Mouse (Mus musculus): ENCODE measurements around the gene Pcgf2.
"Not testable (repeated sequence)": the region's sequence is repeated elsewhere in the genome, so short reads cannot be mapped to it uniquely, and the experiment has no call there.

Pcgf2 gene

GRCm38 (mm10) chr11:97668160-97668559 lies 32.1 kb downstream of the Pcgf2 start:
- no peak for DNase-seq (ENCODE audit: low spot score)

GRCm38 (mm10) chr11:97666794-97667193 lies 33.5 kb downstream of the Pcgf2 start:
- no peak for DNase-seq (ENCODE audit: low spot score)

- DNase-seq (ENCODE audit: low spot score) = no peak
Observed at GRCm38 (mm10) chr11:97666221-97666620, 34.1 kb downstream of the Pcgf2 start.

GRCm38 (mm10) chr11:97665431-97665830 lies 34.9 kb downstream of the Pcgf2 start:
- no peak for DNase-seq (ENCODE audit: low spot score)

- no peak for DNase-seq (ENCODE audit: low spot score)
Observed at GRCm38 (mm10) chr11:97664771-97665240, 35.5 kb downstream of the Pcgf2 start.

- no peak for DNase-seq (ENCODE audit: low spot score)
Observed at GRCm38 (mm10) chr11:97664339-97664665, 36.0 kb downstream of the Pcgf2 start.

GRCm38 (mm10) chr11:97663528-97664338 lies 36.6 kb downstream of the Pcgf2 start:
- no peak for DNase-seq (ENCODE audit: low spot score)

GRCm38 (mm10) chr11:97662893-97663527 lies 37.3 kb downstream of the Pcgf2 start, which contains the start of gene Mllt6:
TSS of gene Mllt6 (plus strand) at chr11:97663414.
- DNase-seq (ENCODE audit: low spot score) = no peak

GRCm38 (mm10) chr11:97662207-97662892 lies 37.9 kb downstream of the Pcgf2 start:
- DNase-seq (ENCODE audit: low spot score) = no peak

- no peak for DNase-seq (ENCODE audit: low spot score)
Observed at GRCm38 (mm10) chr11:97661648-97662133, 38.6 kb downstream of the Pcgf2 start.

GRCm38 (mm10) chr11:97660734-97661647 lies 39.3 kb downstream of the Pcgf2 start:
- no peak for DNase-seq (ENCODE audit: low spot score)

GRCm38 (mm10) chr11:97659990-97660714 lies 40.1 kb downstream of the Pcgf2 start:
- no peak for DNase-seq (ENCODE audit: low spot score)

- DNase-seq (ENCODE audit: low spot score) = no peak
Observed at GRCm38 (mm10) chr11:97659267-97659989, 40.9 kb downstream of the Pcgf2 start.

GRCm38 (mm10) chr11:97658751-97659266 lies 41.5 kb downstream of the Pcgf2 start:
- DNase-seq (ENCODE audit: low spot score) = no peak

- not testable (repeated sequence) for DNase-seq (ENCODE audit: low spot score)
Observed at GRCm38 (mm10) chr11:97657967-97658366, 42.3 kb downstream of the Pcgf2 start.

- no peak for DNase-seq (ENCODE audit: low spot score)
Observed at GRCm38 (mm10) chr11:97657184-97657945, 42.9 kb downstream of the Pcgf2 start.

GRCm38 (mm10) chr11:97656269-97656971 lies 43.9 kb downstream of the Pcgf2 start:
- no peak for DNase-seq (ENCODE audit: low spot score)

- no peak for DNase-seq (ENCODE audit: low spot score)
Observed at GRCm38 (mm10) chr11:97654210-97654609, 46.1 kb downstream of the Pcgf2 start.

GRCm38 (mm10) chr11:97653376-97653775 lies 46.9 kb downstream of the Pcgf2 start:
- not testable (repeated sequence) for DNase-seq (ENCODE audit: low spot score)
